In the genomic region with DNA sequence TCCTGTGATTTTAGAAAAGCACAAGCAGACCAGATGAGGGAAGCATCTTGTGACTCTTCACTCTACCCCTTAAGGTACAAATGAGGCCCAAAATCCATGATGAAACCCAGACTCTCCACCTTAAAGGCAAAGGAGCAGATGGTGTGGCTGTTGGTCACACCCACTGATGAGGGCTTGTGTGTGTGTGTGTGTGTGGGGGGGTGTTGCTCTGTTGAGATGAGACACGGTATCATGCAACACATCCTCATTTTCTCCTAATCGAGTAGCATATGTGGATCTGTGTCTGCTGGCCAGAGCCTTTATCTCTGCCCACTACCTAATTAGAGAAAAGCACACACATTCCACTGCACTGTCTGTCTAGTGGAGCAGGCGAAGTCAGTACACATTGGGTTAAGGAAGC, we compare ENCODE assay signal across 32 mouse cellular contexts.
A peak's percentile ranks its signal among the peaks of the same experiment; 100 is the strongest.
DNase-seq lines count a peak whose midpoint lies in the region; ATAC-seq and TF ChIP-seq lines count a peak whose summit lies in the region.
"Had no signal": no experiment of that assay in that cellular context is flagged by ENCODE, and none has a peak within 500 bp of the region (broad histone marks: within the 10 kb centered on the region; RNA-seq: fewer than 3 reads in every experiment).

No protein-coding gene starts in this region.

- H3K36me3 ChIP-seq in neural tube, embryonic 15.5 days = no peaks in the 10 kb centered on the region
- H3K36me3 ChIP-seq: embryonic facial prominence, embryonic 10.5 days; embryonic facial prominence, embryonic 13.5 days; G1E; heart, embryonic 15.5 days; hindbrain, embryonic 10.5 days; hindbrain, embryonic 13.5 days had no signal

- H3K4me1 ChIP-seq in neural tube, embryonic 15.5 days = peaks cover 10% of the 10 kb centered on the region
- H3K4me1 ChIP-seq: embryonic facial prominence, embryonic 10.5 days; embryonic facial prominence, embryonic 13.5 days; heart, embryonic 15.5 days; hindbrain, embryonic 13.5 days had no signal

- TF ChIP-seq POLR2A in brain, embryonic 14.5 days (IDR thresholded peaks at IDR 0.05; ENCODE audit: borderline replicate concordance, extremely low read depth, insufficient read depth, insufficient read length, poor library complexity, severe bottlenecking) = no peak

- no peak for TF ChIP-seq CTCF in layer of hippocampus, adult 2 months (conservative IDR thresholded peaks at IDR 0.05)
- TF ChIP-seq CTCF in brain, embryonic 14.5 days (IDR thresholded peaks at IDR 0.05; ENCODE audit: borderline replicate concordance, extremely low read depth, insufficient read depth, insufficient read length) = no peak

- WGBS in neural tube, embryonic 15.5 days = 91% methylated on average over 3 of the region's 3 CpGs

- H3K9me3 ChIP-seq in neural tube, embryonic 15.5 days (replicated peaks) = no peaks in the 10 kb centered on the region
- H3K9me3 ChIP-seq: embryonic facial prominence, embryonic 10.5 days; embryonic facial prominence, embryonic 13.5 days; heart, embryonic 15.5 days; hindbrain, embryonic 10.5 days; hindbrain, embryonic 13.5 days had no signal

- peak overlapping the region; percentile 60 for H3K27ac ChIP-seq in layer of hippocampus, adult 2 months
- H3K27ac ChIP-seq in neural tube, embryonic 15.5 days (replicated peaks) = no peak overlapping the region
- H3K27ac ChIP-seq: embryonic facial prominence, embryonic 10.5 days; embryonic facial prominence, embryonic 13.5 days; heart, embryonic 15.5 days; hindbrain, embryonic 10.5 days; hindbrain, embryonic 13.5 days had no signal

- peak; percentile 45; the same call in 1 of the 2 replicates for ATAC-seq in frontal cortex, adult (ENCODE audit: low TSS enrichment)
- ATAC-seq in neural tube, embryonic 15.5 days (ENCODE audit: low FRiP score) = no peak
- ATAC-seq: forebrain, embryonic 14.5 days; forebrain, postnatal 0 days; hindbrain, embryonic 16.5 days; Patski had no signal

- no peak overlapping the region for H3K9ac ChIP-seq in neural tube, embryonic 15.5 days (replicated peaks)
- H3K9ac ChIP-seq: embryonic facial prominence, embryonic 13.5 days; forebrain, postnatal 0 days; heart, embryonic 15.5 days; hindbrain, embryonic 13.5 days had no signal

- H3K4me2 ChIP-seq in neural tube, embryonic 15.5 days = no peak overlapping the region
- H3K4me2 ChIP-seq: embryonic facial prominence, embryonic 13.5 days; heart, embryonic 11.5 days; heart, embryonic 15.5 days; hindbrain, embryonic 13.5 days had no signal

- H3K27me3 ChIP-seq in neural tube, embryonic 15.5 days (replicated peaks) = no peaks in the 10 kb centered on the region
- H3K27me3 ChIP-seq: CH12.LX; embryonic facial prominence, embryonic 13.5 days; heart, embryonic 15.5 days; hindbrain, embryonic 13.5 days; Patski had no signal

- H3K4me3 ChIP-seq in layer of hippocampus, adult 2 months = no peak overlapping the region
- H3K4me3 ChIP-seq in neural tube, embryonic 15.5 days (replicated peaks) = no peak overlapping the region
- H3K4me3 ChIP-seq: embryonic facial prominence, embryonic 10.5 days; embryonic facial prominence, embryonic 13.5 days; erythroblast, embryonic 14.5 days; heart, embryonic 15.5 days; hindbrain, embryonic 10.5 days; hindbrain, embryonic 13.5 days had no signal

- no peak for DNase-seq in frontal cortex, postnatal 25 days (ENCODE audit: low spot score in 2 of 2)
- no peak for DNase-seq in layer of hippocampus, adult 2 months (ENCODE audit: low spot score in 2 of 2)
- no peak for DNase-seq in layer of hippocampus, postnatal 10 days (ENCODE audit: low spot score in 2 of 2)
- peak; percentile 15 for DNase-seq in retina, postnatal 1 day
- DNase-seq in retina, embryonic 14.5 days (ENCODE audit: low spot score) = no peak
- DNase-seq in brain, embryonic 14.5 days (ENCODE audit: low read depth) = peak; percentile 11
- DNase-seq: adrenal gland, postnatal 10 days; adrenal gland, postnatal 36 days; B cell, adult 2 months; cerebellum, adult 11-12 months; cerebellum, adult 8-10 months; cerebellum, postnatal 36 days; embryo, embryonic 11 days; forebrain, postnatal 0 days; gastrocnemius, postnatal 10 days; gastrocnemius, postnatal 36 days; heart, postnatal 10 days; heart, postnatal 36 days had no signal

Comparison
In these comparisons a context has a peak if more than half of its experiments do, and no peak if none do; other contexts are left out.
1. DNase-seq: peak in retina, postnatal 1 day (single experiment) and brain, embryonic 14.5 days (single experiment); none in frontal cortex, postnatal 25 days (0 of 2), layer of hippocampus, adult 2 months (0 of 2), layer of hippocampus, postnatal 10 days (0 of 2) and retina, embryonic 14.5 days (single experiment).